In genomic region chr6:17777018-17777799, GRCm38 (mm10) we compare ENCODE assay signal across 33 mouse cellular contexts.
A peak's percentile ranks its signal among the peaks of the same experiment; 100 is the strongest.
DNase-seq lines count a peak whose midpoint lies in the region; ATAC-seq lines count a peak whose summit lies in the region.
"Had no signal": no experiment of that assay in that cellular context is flagged by ENCODE, and none has a peak within 500 bp of the region (broad histone marks: within the 10 kb centered on the region; RNA-seq: fewer than 3 reads in every experiment).

No protein-coding gene starts in this region.

- no peaks in the 10 kb centered on the region for H3K27me3 ChIP-seq in midbrain, embryonic 11.5 days (ENCODE audit: control insufficient read depth, insufficient read depth, low read length)
- H3K27me3 ChIP-seq in midbrain, embryonic 13.5 days = no peaks in the 10 kb centered on the region
- H3K27me3 ChIP-seq in liver, embryonic 15.5 days = no peaks in the 10 kb centered on the region
- H3K27me3 ChIP-seq in neural tube, embryonic 15.5 days (replicated peaks) = no peaks in the 10 kb centered on the region
- H3K27me3 ChIP-seq: CH12.LX; embryonic facial prominence, embryonic 13.5 days; hindbrain, embryonic 12.5 days; intestine, embryonic 15.5 days; neural tube, embryonic 13.5 days; Patski had no signal

- ATAC-seq in midbrain, embryonic 11.5 days (ENCODE audit: low FRiP score) = no peak
- no peak for ATAC-seq in midbrain, embryonic 13.5 days
- peak; percentile 84 for ATAC-seq in liver, embryonic 15.5 days (ENCODE audit: insufficient read depth)
- ATAC-seq in megakaryocyte, adult 5-6 weeks (ENCODE audit: poor library complexity, severe bottlenecking) = no peak
- no peak for ATAC-seq in neural tube, embryonic 15.5 days (ENCODE audit: low FRiP score)
- ATAC-seq: forebrain, embryonic 14.5 days; hindbrain, postnatal 0 days; intestine, embryonic 15.5 days; Patski had no signal

- H3K4me2 ChIP-seq in midbrain, embryonic 11.5 days = no peak overlapping the region
- H3K4me2 ChIP-seq in midbrain, embryonic 13.5 days (replicated peaks) = no peak overlapping the region
- peak overlapping the region; percentile 29 for H3K4me2 ChIP-seq in liver, embryonic 15.5 days
- H3K4me2 ChIP-seq in neural tube, embryonic 15.5 days = no peak overlapping the region
- H3K4me2 ChIP-seq: embryonic facial prominence, embryonic 13.5 days; heart, embryonic 11.5 days; hindbrain, embryonic 12.5 days; intestine, embryonic 15.5 days; neural tube, embryonic 13.5 days had no signal

- H3K4me1 ChIP-seq in midbrain, embryonic 11.5 days (ENCODE audit: control insufficient read depth, insufficient read depth, low read length) = no peaks in the 10 kb centered on the region
- H3K4me1 ChIP-seq in midbrain, embryonic 13.5 days (replicated peaks) = peaks cover 17% of the 10 kb centered on the region
- peaks cover 45% of the 10 kb centered on the region for H3K4me1 ChIP-seq in liver, embryonic 15.5 days (replicated peaks)
- peaks cover 14% of the 10 kb centered on the region for H3K4me1 ChIP-seq in neural tube, embryonic 15.5 days

- H3K27ac ChIP-seq in midbrain, embryonic 11.5 days (ENCODE audit: low read depth, low read length) = no peak overlapping the region
- no peak overlapping the region for H3K27ac ChIP-seq in midbrain, embryonic 13.5 days
- peak overlapping the region; percentile 61; the same call in 1 of the 2 replicates for H3K27ac ChIP-seq in liver, embryonic 15.5 days (replicated peaks)
- H3K27ac ChIP-seq in neural tube, embryonic 15.5 days (replicated peaks) = no peak overlapping the region
- H3K27ac ChIP-seq: embryonic facial prominence, embryonic 13.5 days; gastrocnemius, adult 2 months; hindbrain, embryonic 12.5 days; hindbrain, postnatal 0 days; intestine, embryonic 15.5 days; midbrain, embryonic 10.5 days; neural tube, embryonic 13.5 days had no signal

- no peaks in the 10 kb centered on the region for H3K36me3 ChIP-seq in midbrain, embryonic 11.5 days (ENCODE audit: control insufficient read depth, insufficient read depth, low read length)
- H3K36me3 ChIP-seq in midbrain, embryonic 13.5 days = 0 out of 2 replicates have a peak, but pooled peaks cover 4% of the 10 kb centered on the region
- no peaks in the 10 kb centered on the region for H3K36me3 ChIP-seq in liver, embryonic 15.5 days (replicated peaks)
- H3K36me3 ChIP-seq in neural tube, embryonic 15.5 days = no peaks in the 10 kb centered on the region
- H3K36me3 ChIP-seq: embryonic facial prominence, embryonic 13.5 days; hindbrain, embryonic 12.5 days; intestine, embryonic 15.5 days; midbrain, embryonic 10.5 days; neural tube, embryonic 13.5 days had no signal

- peak; percentile 44 for DNase-seq in midbrain, embryonic 11.5 days (ENCODE audit: low spot score, missing footprints)
- DNase-seq in liver = peak; percentile 35
- DNase-seq in layer of hippocampus, postnatal 25 days (ENCODE audit: extremely low spot score in 1 of 2, low spot score in 1 of 2) = no peak
- DNase-seq in frontal cortex, postnatal 25 days (ENCODE audit: low spot score in 2 of 2) = no peak
- DNase-seq: adrenal gland, postnatal 10 days; cerebellum, adult 11-12 months; cerebellum, adult 9-11 months; gastrocnemius, adult 2 months; gastrocnemius, postnatal 36 days; heart, adult 18-20 months; heart, postnatal 36 days; kidney, adult 8-10 months; kidney, postnatal 10 days; lung, postnatal 4 days; retina, postnatal 1 day; right cerebral cortex, postnatal 14 days; thymus, adult 18-20 months; thymus, postnatal 25 days had no signal

- H3K9ac ChIP-seq in midbrain, embryonic 11.5 days (ENCODE audit: low read length) = no peak overlapping the region
- H3K9ac ChIP-seq in midbrain, embryonic 13.5 days (replicated peaks) = no peak overlapping the region
- H3K9ac ChIP-seq in liver, embryonic 15.5 days = no peak overlapping the region
- H3K9ac ChIP-seq in neural tube, embryonic 15.5 days (replicated peaks) = no peak overlapping the region
- H3K9ac ChIP-seq: embryonic facial prominence, embryonic 13.5 days; hindbrain, embryonic 12.5 days; intestine, embryonic 15.5 days; neural tube, embryonic 13.5 days had no signal

- no peak overlapping the region for H3K4me3 ChIP-seq in midbrain, embryonic 11.5 days (ENCODE audit: low read depth, low read length)
- no peak overlapping the region for H3K4me3 ChIP-seq in midbrain, embryonic 13.5 days (replicated peaks)
- no peak overlapping the region for H3K4me3 ChIP-seq in liver, embryonic 15.5 days (replicated peaks)
- H3K4me3 ChIP-seq in neural tube, embryonic 15.5 days (replicated peaks) = no peak overlapping the region
- H3K4me3 ChIP-seq: embryonic facial prominence, embryonic 13.5 days; gastrocnemius, adult 2 months; hindbrain, embryonic 12.5 days; intestine, embryonic 15.5 days; midbrain, embryonic 10.5 days; myocyte; neural tube, embryonic 13.5 days had no signal

- H3K9me3 ChIP-seq in midbrain, embryonic 11.5 days (ENCODE audit: control insufficient read depth, low read length) = no peaks in the 10 kb centered on the region
- H3K9me3 ChIP-seq in midbrain, embryonic 13.5 days = no peaks in the 10 kb centered on the region
- no peaks in the 10 kb centered on the region for H3K9me3 ChIP-seq in liver, embryonic 15.5 days (replicated peaks)
- H3K9me3 ChIP-seq in neural tube, embryonic 15.5 days (replicated peaks) = no peaks in the 10 kb centered on the region
- H3K9me3 ChIP-seq: embryonic facial prominence, embryonic 13.5 days; hindbrain, embryonic 12.5 days; intestine, embryonic 15.5 days; midbrain, embryonic 10.5 days; neural tube, embryonic 13.5 days had no signal

- 91% methylated on average over 6 of the region's 6 CpGs for WGBS in midbrain, embryonic 11.5 days
- WGBS in midbrain, embryonic 13.5 days = 93% methylated on average over 6 of the region's 6 CpGs
- WGBS in liver, embryonic 15.5 days (ENCODE audit: insufficient replicate concordance) = 53% methylated on average over 6 of the region's 6 CpGs
- WGBS in neural tube, embryonic 15.5 days = 95% methylated on average over 6 of the region's 6 CpGs

Comparison
In these comparisons a context has a peak if more than half of its experiments do, and no peak if none do; other contexts are left out.
1. DNase-seq: peak in midbrain, embryonic 11.5 days (single experiment) and liver (single experiment); none in layer of hippocampus, postnatal 25 days (0 of 2) and frontal cortex, postnatal 25 days (0 of 2).